Mouse (Mus musculus) limb, embryonic 11.5 days (tissue): ENCODE measurements around the gene Gdpd4. TPM values are rescaled to one million over a fixed set of nuclear protein-coding genes. Genes with fewer than 3 reads are reported as not detected.

Source experiments
- ATAC-seq: fragments of 200-750 bp; cut with Nextera tagmentation; 2 replicates; pipeline ENCODE4 v1.8.0; 2017; ENCODE audit warnings: low read depth; ENCODE audit not compliant: insufficient number of reproducible peaks, low FRiP score, low TSS enrichment
- DNase-seq: peaks from one replicate; pipeline ENCODE4 v3.0.0-alpha.2; 2015; ENCODE audit warnings: low spot score
- H3K27ac ChIP-seq: fragments of 300-500 bp; sonication (generic); replicated peaks from 2 replicates; pipeline ENCODE4 v1.5.1; 2014; ENCODE audit warnings: low read depth, mild to moderate bottlenecking, low read length
- H3K27me3 ChIP-seq: fragments of 300-500 bp; sonication (generic); 2 replicates; pipeline ENCODE4 v1.6.1; 2014; ENCODE audit warnings: mild to moderate bottlenecking, low read length, mixed read lengths; ENCODE audit not compliant: control insufficient read depth, insufficient read depth
- H3K36me3 ChIP-seq: fragments of 300-500 bp; sonication (generic); 2 replicates; pipeline ENCODE4 v1.6.1; 2014; ENCODE audit warnings: mild to moderate bottlenecking, low read length, moderate library complexity, mixed read lengths; ENCODE audit not compliant: control insufficient read depth, insufficient read depth
- H3K4me1 ChIP-seq: fragments of 300-500 bp; sonication (generic); 2 replicates; pipeline ENCODE4 v1.6.1; 2014; ENCODE audit warnings: low read length, mixed read lengths; ENCODE audit not compliant: control insufficient read depth, insufficient read depth
- H3K4me2 ChIP-seq: fragments of 300-500 bp; sonication (generic); 2 replicates; pipeline ENCODE4 v1.6.1; 2014; ENCODE audit warnings: low read depth, mild to moderate bottlenecking, moderate library complexity; ENCODE audit not compliant: severe bottlenecking
- H3K4me3 ChIP-seq: fragments of 300-500 bp; sonication (generic); 2 replicates; pipeline ENCODE4 v1.5.1; 2014; ENCODE audit warnings: low read depth, low read length
- H3K9ac ChIP-seq: fragments of 300-500 bp; sonication (generic); 2 replicates; pipeline ENCODE4 v1.6.1; 2014; ENCODE audit warnings: mild to moderate bottlenecking, low read length
- H3K9me3 ChIP-seq: fragments of 300-500 bp; sonication (generic); 2 replicates; pipeline ENCODE4 v1.6.1; 2016; ENCODE audit warnings: low read length; ENCODE audit not compliant: control insufficient read depth
- WGBS: fragments of 180-500 bp; shearing (Covaris S2); extraction: QIAGEN DNeasy Blood & Tissue Kit; methylation state at CpG from one replicate; pipeline ENCODE4 v1.1.7; 2014; 5-methylcytosine and 5-hydroxymethylcytosine counted together
- polyA plus RNA-seq: library from polyadenylated mRNA; unstranded; fragments of >200 nt; fragmentation: Nextera tagmentation; extraction: Ambion mirVana; gene quantifications from 2 replicates; pipeline ENCODE4 v1.2.1, GENCODE M21; 2014

The Gdpd4 gene
- polyA plus RNA-seq, 1 experiment from 2014 or later = not detected

DNA sequence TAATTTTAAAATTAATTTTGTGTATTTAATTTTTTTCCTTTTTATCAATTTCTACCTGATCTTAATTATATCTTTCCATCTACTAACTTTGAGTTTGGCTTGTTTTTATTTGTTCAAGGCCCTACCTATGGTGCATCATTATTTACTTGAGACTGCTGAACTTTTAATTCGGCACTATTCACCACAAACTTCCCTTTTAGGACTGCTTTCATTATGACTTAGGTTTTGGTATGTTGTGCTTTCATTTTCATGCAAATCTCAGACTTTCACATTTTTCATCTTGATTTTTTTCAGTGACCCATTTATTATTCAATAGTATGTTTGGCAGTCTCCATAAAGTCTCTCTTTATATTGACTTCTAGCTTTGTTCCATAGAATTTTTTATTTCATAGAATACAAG lies 24.7 kb downstream of the Gdpd4 start:
- WGBS = 91% methylated on average over 1 of the region's 1 CpGs
- Histone ChIP-seq H3K9ac (no peak overlapping the region), H3K9me3 (no peaks in the 10 kb centered on the region), H3K4me1 (no peaks in the 10 kb centered on the region), H3K27ac (no peak overlapping the region), H3K4me2 (no peak overlapping the region), H3K4me3 (no peak overlapping the region), H3K27me3 (no peaks in the 10 kb centered on the region), H3K36me3 (no peaks in the 10 kb centered on the region)
- DNase-seq (no peak), ATAC-seq (no peak)

- no peaks in the 10 kb centered on the region for H3K27me3 ChIP-seq
- H3K9ac ChIP-seq = no peak overlapping the region
- H3K27ac ChIP-seq = no peak overlapping the region
- H3K36me3 ChIP-seq = no peaks in the 10 kb centered on the region
- H3K4me3 ChIP-seq = no peak overlapping the region
- H3K4me2 ChIP-seq = no peak overlapping the region
- whole genome bisulfite sequencing = 24% methylated on average over 4 of the region's 4 CpGs
- ATAC-seq = no peak
- no peak for DNase-seq
- H3K9me3 ChIP-seq = no peaks in the 10 kb centered on the region
- H3K4me1 ChIP-seq = no peaks in the 10 kb centered on the region
These were observed 52.7 kb downstream of the Gdpd4 start for GRCm38 (mm10) chr7:97972486-97972885.

DNA sequence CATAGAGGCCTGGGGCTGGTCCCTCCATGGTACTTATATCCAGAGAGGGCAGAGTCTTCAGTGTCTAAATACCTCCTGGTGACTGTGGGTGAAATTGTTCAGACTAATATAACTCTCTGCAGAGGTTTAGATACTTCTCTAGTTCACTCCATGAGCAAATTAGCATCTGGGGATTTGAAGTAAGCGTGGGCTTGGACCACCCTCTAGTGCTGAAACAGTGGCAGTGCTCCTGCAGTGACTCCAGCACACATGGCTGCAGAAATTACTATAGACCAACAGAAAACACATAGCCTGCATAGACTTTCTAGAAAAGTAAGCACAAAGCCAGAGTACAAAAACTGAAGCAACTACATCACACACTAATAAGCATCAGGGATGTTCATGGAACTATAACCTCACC lies 57.7 kb downstream of the Gdpd4 start:
- ATAC-seq (no peak), DNase-seq (peak; percentile 61)

DNA sequence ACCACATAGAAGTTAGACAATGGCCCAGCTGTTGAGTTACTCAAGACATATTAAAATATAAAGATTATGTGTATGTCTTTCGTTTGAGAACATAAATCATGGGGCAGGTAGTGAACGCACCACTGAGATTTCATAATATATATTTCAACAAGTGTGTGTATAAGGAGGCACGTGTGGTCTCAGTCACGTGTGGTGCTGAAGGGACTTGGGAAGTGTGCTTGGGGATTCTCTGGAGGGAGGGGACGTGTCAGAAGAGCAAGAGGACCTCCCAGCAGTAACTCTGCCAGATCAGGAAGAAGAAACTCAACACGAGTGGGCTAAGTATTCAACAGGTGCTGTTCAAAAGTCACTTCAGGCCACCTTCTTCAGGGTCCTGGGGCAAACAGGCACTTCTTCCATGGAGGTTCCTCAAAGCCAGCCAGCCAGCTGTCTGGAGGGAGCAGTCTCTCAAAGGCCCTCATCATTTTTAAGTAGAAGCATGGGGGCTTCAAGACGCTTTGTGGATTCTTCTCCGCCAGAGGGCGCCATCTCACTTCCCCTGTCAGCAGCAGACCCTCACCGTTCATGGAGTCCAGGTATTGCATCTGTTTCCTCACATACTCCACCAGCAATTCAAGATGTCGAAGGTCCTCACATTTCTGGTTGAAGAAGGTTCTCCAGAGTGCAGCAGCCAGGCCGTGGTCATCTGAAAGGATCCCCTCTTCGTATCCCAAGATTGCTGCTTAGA lies 64.5 kb downstream of the Gdpd4 start:
- Histone ChIP-seq H3K9me3 (no peaks in the 10 kb centered on the region), H3K4me1 (no peaks in the 10 kb centered on the region), H3K9ac (no peak overlapping the region), H3K27me3 (no peaks in the 10 kb centered on the region), H3K4me3 (no peak overlapping the region), H3K27ac (no peak overlapping the region), H3K36me3 (no peaks in the 10 kb centered on the region), H3K4me2 (no peak overlapping the region)
- 52% methylated on average over 13 of the region's 13 CpGs for WGBS
- DNase-seq = peak; percentile 78
- no peak for ATAC-seq

More for the DNA sequence above, 57.7 kb downstream of the Gdpd4 start:
- no peak overlapping the region for H3K4me3 ChIP-seq
- 30% methylated on average over 1 of the region's 1 CpGs for WGBS
- no peak overlapping the region for H3K27ac ChIP-seq
- H3K9ac ChIP-seq = no peak overlapping the region
- H3K4me2 ChIP-seq = no peak overlapping the region
- no peaks in the 10 kb centered on the region for H3K4me1 ChIP-seq
- no peaks in the 10 kb centered on the region for H3K27me3 ChIP-seq
- H3K9me3 ChIP-seq = no peaks in the 10 kb centered on the region
- H3K36me3 ChIP-seq = no peaks in the 10 kb centered on the region

GRCm38 (mm10) chr7:98002617-98003016 lies 82.9 kb downstream of the Gdpd4 start:
- Histone ChIP-seq H3K9me3 (no peaks in the 10 kb centered on the region), H3K9ac (no peak overlapping the region), H3K4me3 (no peak overlapping the region), H3K4me2 (no peak overlapping the region), H3K36me3 (no peaks in the 10 kb centered on the region), H3K4me1 (no peaks in the 10 kb centered on the region), H3K27ac (no peak overlapping the region), H3K27me3 (no peaks in the 10 kb centered on the region)
- DNase-seq (no peak), ATAC-seq (no peak)
- WGBS = 85% methylated on average over 7 of the region's 7 CpGs

DNA sequence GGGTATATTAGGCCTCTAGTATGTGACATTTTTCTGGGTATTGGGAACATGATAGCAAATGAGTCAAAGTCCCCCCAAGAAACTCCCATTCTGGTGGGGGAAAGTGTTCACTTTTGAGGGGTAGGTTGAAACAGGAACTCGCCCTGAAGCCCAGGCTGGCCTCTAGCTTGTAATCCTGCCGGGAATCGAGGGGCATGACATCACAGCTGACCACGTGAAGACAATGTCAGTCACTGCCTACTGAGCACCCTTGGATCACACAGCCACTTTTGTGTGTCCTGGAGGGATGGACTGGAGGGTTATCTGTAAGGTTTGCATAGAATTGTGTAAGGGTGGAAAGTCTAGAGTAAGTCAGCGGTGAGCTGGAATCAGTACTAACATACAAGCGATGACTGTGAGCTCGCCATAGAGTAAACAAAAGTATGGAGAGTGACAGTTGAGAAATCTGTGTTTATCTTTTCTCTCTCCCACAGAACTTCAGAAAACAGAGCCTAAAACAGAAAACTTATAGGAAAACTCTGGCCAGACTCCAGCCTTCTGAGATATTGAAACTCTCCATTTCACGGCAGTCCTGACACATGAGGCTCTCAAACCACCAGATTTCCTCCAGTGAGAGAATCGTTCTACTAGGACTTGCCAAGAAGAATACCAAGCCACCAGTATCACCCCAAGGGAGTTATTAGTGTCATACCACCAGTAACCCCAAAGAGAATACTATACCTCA lies 128.5 kb downstream of the Gdpd4 start:
- DNase-seq = no peak
- no peak for ATAC-seq
- WGBS = 87% methylated on average over 9 of the region's 9 CpGs

GRCm38 (mm10) chr7:98051980-98052379 lies 132.2 kb downstream of the Gdpd4 start:
- Histone ChIP-seq H3K27me3 (no peaks in the 10 kb centered on the region), H3K36me3 (no peaks in the 10 kb centered on the region), H3K4me3 (no peak overlapping the region), H3K9me3 (no peaks in the 10 kb centered on the region; the same call in 1 of the 2 replicates), H3K9ac (no peak overlapping the region), H3K4me1 (no peaks in the 10 kb centered on the region), H3K27ac (no peak overlapping the region), H3K4me2 (no peak overlapping the region)
- ATAC-seq (no peak), DNase-seq (peak; percentile 76)
- WGBS = 11% methylated on average over 8 of the region's 8 CpGs

More for the DNA sequence above, 128.5 kb downstream of the Gdpd4 start:
- Histone ChIP-seq H3K4me1 (no peaks in the 10 kb centered on the region), H3K9me3 (no peaks in the 10 kb centered on the region; the same call in 1 of the 2 replicates), H3K36me3 (no peaks in the 10 kb centered on the region), H3K4me3 (no peak overlapping the region), H3K4me2 (no peak overlapping the region), H3K27ac (no peak overlapping the region), H3K9ac (no peak overlapping the region), H3K27me3 (no peaks in the 10 kb centered on the region)

DNA sequence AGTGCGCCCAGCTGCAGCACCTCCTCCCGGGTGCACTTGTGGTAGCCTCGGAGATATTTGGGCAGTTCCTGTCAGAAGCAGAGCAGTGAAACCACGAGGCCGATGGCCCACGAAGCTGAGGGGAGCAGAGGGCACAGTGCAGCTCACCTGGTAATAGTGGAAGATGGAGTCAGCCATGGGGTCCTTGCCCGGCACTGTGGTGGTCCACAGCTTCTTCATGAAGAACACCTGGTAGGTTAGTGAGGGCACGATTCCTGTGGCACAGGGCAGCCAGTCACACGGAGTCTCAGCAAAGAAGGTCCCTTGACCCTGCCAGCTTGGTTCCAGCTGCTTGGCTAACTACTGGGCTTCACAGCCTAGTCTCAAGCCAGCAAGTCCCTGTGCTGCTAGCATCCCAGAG lies 134.7 kb downstream of the Gdpd4 start:
- H3K9ac ChIP-seq = no peak overlapping the region
- no peak overlapping the region for H3K4me3 ChIP-seq
- DNase-seq (no peak), ATAC-seq (no peak)
- H3K36me3 ChIP-seq = no peaks in the 10 kb centered on the region
- H3K4me1 ChIP-seq = no peaks in the 10 kb centered on the region
- 86% methylated on average over 9 of the region's 9 CpGs for WGBS
- H3K4me2 ChIP-seq = no peak overlapping the region
- no peaks in the 10 kb centered on the region for H3K27me3 ChIP-seq
- H3K9me3 ChIP-seq = no peaks in the 10 kb centered on the region
- H3K27ac ChIP-seq = no peak overlapping the region
